Mouse (Mus musculus): Measurements from ENCODE around the gene Vgll4.

The Vgll4 gene

GRCm38 (mm10) chr6:114864421-114864820 lies 105.4 kb downstream of the Vgll4 start:
- POLR2A ChIA-PET = interaction anchor here in 2 of 4 experiments (0.9 to 3.0 kb wide), 3 partner anchors 10 to 19 kb away, joined by 3 to 10 read pairs (median 4); no protein-coding TSS in a partner anchor

GRCm38 (mm10) chr6:114863501-114863900 lies 106.3 kb downstream of the Vgll4 start:
- POLR2A ChIA-PET = interaction anchor here in 2 of 4 experiments (0.6 to 3.0 kb wide), 3 partner anchors 11 to 33 kb away, joined by 3 to 10 read pairs (median 3); no protein-coding TSS in a partner anchor
- CTCF ChIA-PET = interaction anchor here in 1 of 4 experiments (1.0 kb wide), 1 partner anchor 25 kb away, joined by 3 read pairs; no protein-coding TSS in a partner anchor

More at GRCm38 (mm10) chr6:114864421-114864820, 105.4 kb downstream of the Vgll4 start:
- CTCF ChIA-PET = interaction anchor here in 1 of 4 experiments (1.0 kb wide), 1 partner anchor 24 kb away, joined by 3 read pairs; no protein-coding TSS in a partner anchor

- POLR2A ChIA-PET = interaction anchor here in 2 of 4 experiments (0.9 to 1.6 kb wide), 2 partner anchors 11 kb away, joined by 3 to 4 read pairs; no protein-coding TSS in a partner anchor
Measured at GRCm38 (mm10) chr6:114862046-114862445, 107.7 kb downstream of the Vgll4 start.

GRCm38 (mm10) chr6:114861591-114861990 lies 108.2 kb downstream of the Vgll4 start:
- CTCF ChIA-PET = no interaction called here
- POLR2A ChIA-PET = interaction anchor here in 2 of 4 experiments (0.6 to 1.6 kb wide), 5 partner anchors 8 to 124 kb away, joined by 3 to 4 read pairs (median 3); no protein-coding TSS in a partner anchor

More at GRCm38 (mm10) chr6:114862046-114862445, 107.7 kb downstream of the Vgll4 start:
- CTCF ChIA-PET = interaction anchor here in 1 of 4 experiments (1.0 kb wide), 1 partner anchor 9 kb away, joined by 3 read pairs; no protein-coding TSS in a partner anchor

- ChIA-PET CTCF (no interaction called here), POLR2A (interaction anchor here in 2 of 4 experiments (0.6 to 1.6 kb wide), 6 partner anchors 9 to 123 kb away, joined by 3 to 4 read pairs (median 3); no protein-coding TSS in a partner anchor)
Measured at GRCm38 (mm10) chr6:114860677-114861568, 108.9 kb downstream of the Vgll4 start.

- CTCF ChIA-PET = no interaction called here
- POLR2A ChIA-PET = interaction anchor here in 2 of 4 experiments (0.8 to 1.5 kb wide), 5 partner anchors 10 to 50 kb away, joined by 3 to 6 read pairs (median 5); no protein-coding TSS in a partner anchor
Measured at GRCm38 (mm10) chr6:114858722-114859053, 111.1 kb downstream of the Vgll4 start.

GRCm38 (mm10) chr6:114857996-114858721 lies 111.6 kb downstream of the Vgll4 start:
- POLR2A ChIA-PET = interaction anchor here in 3 of 4 experiments (0.6 to 1.5 kb wide), 9 partner anchors 9 to 170 kb away, joined by 3 to 9 read pairs (median 4); no protein-coding TSS in a partner anchor
- CTCF ChIA-PET = no interaction called here

- ChIA-PET POLR2A (interaction anchor here in 1 of 4 experiments (1.2 kb wide), 1 partner anchor 13 kb away, joined by 4 read pairs; no protein-coding TSS in a partner anchor), CTCF (no interaction called here)
Measured at GRCm38 (mm10) chr6:114856501-114856900, 113.3 kb downstream of the Vgll4 start.

- ChIA-PET CTCF (no interaction called here), POLR2A (interaction anchor here in 1 of 4 experiments (1.4 kb wide), 1 partner anchor 10 kb away, joined by 4 read pairs; no protein-coding TSS in a partner anchor)
Measured at GRCm38 (mm10) chr6:114855644-114856043, 114.2 kb downstream of the Vgll4 start.

- CTCF ChIA-PET = no interaction called here
Measured at GRCm38 (mm10) chr6:114854368-114854767, 115.4 kb downstream of the Vgll4 start.

GRCm38 (mm10) chr6:114852739-114853138 lies 117.1 kb downstream of the Vgll4 start:
- POLR2A ChIA-PET = interaction anchor here in 2 of 4 experiments (0.7 to 1.3 kb wide), 3 partner anchors 21 to 876 kb away, joined by 3 to 5 read pairs (median 3); no protein-coding TSS in a partner anchor

More at GRCm38 (mm10) chr6:114854368-114854767, 115.4 kb downstream of the Vgll4 start:
- POLR2A ChIA-PET = interaction anchor here in 3 of 4 experiments (0.6 to 1.5 kb wide), 4 partner anchors 8 to 62 kb away, joined by 3 to 4 read pairs (median 4); no protein-coding TSS in a partner anchor

GRCm38 (mm10) chr6:114851688-114852087 lies 118.1 kb downstream of the Vgll4 start:
- CTCF ChIA-PET = interaction anchor here in 2 of 4 experiments (0.6 to 1.4 kb wide), 3 partner anchors 70 to 118 kb away, joined by 3 to 9 read pairs (median 3); partner anchors contain the start of gene Vgll4 (in 1 of the 2)
- POLR2A ChIA-PET = interaction anchor here in 1 of 4 experiments (1.1 to 1.3 kb wide), 2 partner anchors 8 to 22 kb away, joined by 3 to 5 read pairs; no protein-coding TSS in a partner anchor

More at GRCm38 (mm10) chr6:114852739-114853138, 117.1 kb downstream of the Vgll4 start:
- CTCF ChIA-PET = interaction anchor here in 2 of 4 experiments (0.6 to 1.4 kb wide), 3 partner anchors 15 to 373 kb away, joined by 3 to 9 read pairs (median 4); no protein-coding TSS in a partner anchor

GRCm38 (mm10) chr6:114849787-114850186 lies 120.0 kb downstream of the Vgll4 start:
- POLR2A ChIA-PET = interaction anchor here in 3 of 4 experiments (0.6 to 1.4 kb wide), 3 partner anchors 10 to 64 kb away, joined by 3 to 4 read pairs (median 3); no protein-coding TSS in a partner anchor
- CTCF ChIA-PET = interaction anchor here in 1 of 4 experiments (0.6 kb wide), 1 partner anchor 75 kb away, joined by 9 read pairs; no protein-coding TSS in a partner anchor

- POLR2A ChIA-PET = interaction anchor here in 2 of 4 experiments (1.1 to 1.5 kb wide), 3 partner anchors 10 to 35 kb away, joined by 3 to 5 read pairs (median 3); no protein-coding TSS in a partner anchor
- CTCF ChIA-PET = interaction anchor here in 1 of 4 experiments (0.7 to 2.2 kb wide), 2 partner anchors 35 to 222 kb away, joined by 3 to 6 read pairs; no protein-coding TSS in a partner anchor
Measured at GRCm38 (mm10) chr6:114848761-114849160, 121.0 kb downstream of the Vgll4 start.

- ChIA-PET CTCF (interaction anchor here in 3 of 4 experiments (0.6 to 2.2 kb wide), 3 partner anchors 36 to 394 kb away, joined by 3 to 6 read pairs (median 3); no protein-coding TSS in a partner anchor), POLR2A (interaction anchor here in 3 of 4 experiments (1.0 to 1.5 kb wide), 4 partner anchors 15 to 43 kb away, joined by 3 to 4 read pairs (median 3); no protein-coding TSS in a partner anchor)
Measured at GRCm38 (mm10) chr6:114847582-114848174, 122.1 kb downstream of the Vgll4 start.

- CTCF ChIA-PET = interaction anchor here in 2 of 4 experiments (0.5 to 0.6 kb wide), 2 partner anchors 21 to 76 kb away, joined by 3 to 7 read pairs; no protein-coding TSS in a partner anchor
- POLR2A ChIA-PET = interaction anchor here in 3 of 4 experiments (0.6 to 1.2 kb wide), 6 partner anchors 8 to 124 kb away, joined by 3 to 4 read pairs (median 4); partner anchors contain the start of gene Vgll4 (in 1 of the 3)
Measured at GRCm38 (mm10) chr6:114846153-114846772, 123.5 kb downstream of the Vgll4 start.

All from embryonic stem cell, embryonic (primary cell).